Mouse (Mus musculus): Measurements from ENCODE around the gene Treh.
"Not testable (repeated sequence)": the region's sequence is repeated elsewhere in the genome, so short reads cannot be mapped to it uniquely, and the experiment has no call there.

Treh gene

GRCm38 (mm10) chr9:44673005-44673404, at the start of gene Treh:
Gene Treh, plus strand, starts transcription at chr9:44673233.
- DNase-seq (ENCODE audit: low spot score), result no peak

GRCm38 (mm10) chr9:44624390-44624789, 48.6 kb upstream of the Treh start:
- DNase-seq (ENCODE audit: low spot score), result no peak

DNA sequence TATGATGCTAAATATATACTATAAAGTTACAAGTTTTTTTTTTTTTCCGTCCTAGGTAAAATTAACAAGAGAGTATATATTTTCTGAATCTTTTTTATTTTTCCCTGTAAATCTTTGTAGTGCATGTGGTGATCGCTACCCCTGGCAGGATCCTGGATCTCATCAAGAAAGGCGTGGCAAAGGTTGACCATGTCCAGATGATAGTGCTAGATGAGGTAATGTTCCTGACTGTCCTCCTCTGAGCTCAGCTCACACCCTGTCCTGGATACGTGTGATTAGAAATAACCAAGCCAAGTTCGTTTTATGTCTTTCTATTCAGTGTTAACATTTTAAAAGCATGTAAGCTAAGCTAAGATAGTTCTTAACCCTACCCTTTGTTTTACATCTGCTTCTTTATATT, 46.8 kb upstream of the Treh start:
- no peak for DNase-seq (ENCODE audit: low spot score)

GRCm38 (mm10) chr9:44637551-44638169, 35.4 kb upstream of the Treh start:
- peak; percentile 69 for DNase-seq (ENCODE audit: low spot score)

GRCm38 (mm10) chr9:44638726-44639125, 34.3 kb upstream of the Treh start:
- not testable (repeated sequence) for DNase-seq (ENCODE audit: low spot score)

DNA sequence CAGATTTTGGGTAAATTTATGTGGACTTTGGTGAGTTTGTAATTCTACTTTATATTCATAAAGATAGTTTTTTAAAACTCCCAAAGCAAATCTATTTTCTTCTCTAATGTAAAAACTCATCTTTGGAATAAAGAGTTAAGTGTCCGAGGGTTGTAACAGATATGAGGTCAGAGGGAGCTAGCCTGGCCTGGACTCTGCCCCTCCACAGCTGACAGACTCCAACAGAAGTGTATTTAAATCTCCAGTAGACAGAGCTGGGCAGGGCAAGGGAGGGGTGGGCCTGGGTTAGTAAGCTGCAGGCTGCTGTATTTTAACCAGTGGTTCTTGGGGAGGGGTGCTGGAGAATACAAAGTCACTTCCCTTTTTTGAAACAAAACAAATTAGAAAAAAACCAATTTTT, 33.0 kb upstream of the Treh start:
- not testable (repeated sequence) for DNase-seq (ENCODE audit: low spot score)

DNA sequence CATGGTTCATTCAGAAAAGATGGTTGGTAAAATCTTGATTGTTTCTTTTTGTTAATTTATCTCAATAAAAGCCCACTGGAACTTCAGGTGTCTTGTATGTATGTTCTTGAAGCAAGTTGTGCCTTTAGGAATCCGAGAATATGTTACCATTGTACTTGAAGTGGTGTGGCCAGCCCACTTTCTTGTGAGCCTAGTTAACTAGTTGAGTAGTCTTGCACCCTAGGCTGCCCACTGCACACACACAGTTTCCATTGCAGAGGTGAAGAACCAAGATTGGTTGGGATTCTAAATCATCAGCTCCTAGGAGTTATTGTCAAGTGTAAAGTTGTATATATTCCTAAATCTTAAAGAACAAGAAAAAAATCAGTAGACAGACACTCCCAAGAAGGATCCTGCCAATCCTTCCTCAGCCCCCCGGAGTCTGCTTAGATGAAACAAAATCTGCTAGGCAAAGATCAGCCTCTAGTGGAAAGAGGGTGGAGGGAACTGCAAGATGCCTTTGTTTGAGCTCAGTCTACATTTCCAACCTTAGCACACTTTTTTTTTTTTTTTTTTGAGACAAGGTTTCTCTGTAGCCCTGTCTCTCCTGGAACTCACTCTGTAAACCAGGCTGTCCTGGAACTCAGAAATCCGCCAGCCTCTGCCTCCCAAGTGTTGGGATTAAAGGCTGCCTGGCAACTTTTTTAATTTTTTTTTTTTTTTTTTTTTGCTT, 32.2 kb upstream of the Treh start:
- no peak for DNase-seq (ENCODE audit: low spot score)

DNA sequence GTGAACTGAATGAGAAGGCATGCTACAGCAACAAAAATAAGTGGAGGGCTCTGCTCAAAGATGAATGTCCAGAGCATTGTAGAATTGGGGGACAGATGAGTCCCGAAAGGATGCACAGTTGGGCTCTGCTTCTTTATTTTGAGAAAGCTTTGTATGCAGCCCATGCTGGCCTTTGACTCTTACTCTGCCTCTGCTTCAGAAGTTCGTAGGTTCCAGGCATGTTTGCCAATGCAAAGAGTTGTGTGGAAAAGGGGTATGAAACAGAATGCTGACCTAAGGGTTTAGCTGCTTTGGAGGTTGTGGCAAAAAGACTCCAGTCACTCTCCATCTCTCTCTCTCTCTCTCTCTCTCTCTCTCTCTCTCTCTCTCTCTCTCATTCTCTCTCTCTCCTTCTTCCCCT, 31.4 kb upstream of the Treh start:
- DNase-seq (ENCODE audit: low spot score), result no peak

GRCm38 (mm10) chr9:44643103-44643502, 29.9 kb upstream of the Treh start:
- DNase-seq (ENCODE audit: low spot score), result no peak

DNA sequence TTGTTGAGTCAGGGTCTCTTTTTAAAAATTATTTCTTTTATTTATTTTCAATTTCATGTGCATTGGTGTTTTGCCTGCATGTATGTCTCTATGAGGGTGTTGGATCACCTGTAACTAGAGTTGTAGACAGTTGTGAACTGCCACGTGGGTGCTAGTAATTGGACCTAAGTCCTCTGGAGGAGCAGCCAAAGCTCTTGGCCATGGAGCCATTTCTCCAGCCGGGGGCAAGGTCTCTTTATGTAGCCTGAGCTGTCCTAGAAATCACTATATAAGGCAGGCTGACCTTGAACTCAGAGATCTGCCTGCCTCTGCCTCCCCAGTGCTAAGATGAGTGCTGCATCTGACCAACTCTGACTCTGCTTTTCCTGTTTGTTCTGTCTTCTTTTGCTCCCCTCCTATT, 28.8 kb upstream of the Treh start:
- DNase-seq (ENCODE audit: low spot score), result no peak

DNA sequence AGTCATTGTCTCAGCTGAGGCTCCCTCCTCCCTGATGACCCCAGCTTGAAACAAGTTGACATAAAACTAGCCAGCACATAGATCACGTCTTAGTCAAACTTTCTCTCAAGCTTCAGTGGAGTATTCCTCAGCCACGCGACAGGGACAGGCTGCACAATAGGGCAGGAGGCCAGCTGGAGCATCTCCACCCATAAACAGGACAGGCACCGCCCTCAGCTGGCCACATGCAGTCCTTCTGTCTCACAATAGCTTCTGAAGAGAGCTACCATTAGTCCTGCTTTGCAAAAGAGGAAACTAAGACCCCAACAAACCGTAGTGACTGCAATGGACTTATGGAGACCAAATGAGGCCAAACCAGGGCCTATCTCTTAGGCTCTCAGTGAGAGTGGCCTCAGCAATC, 27.6 kb upstream of the Treh start:
- no peak for DNase-seq (ENCODE audit: low spot score)

DNA sequence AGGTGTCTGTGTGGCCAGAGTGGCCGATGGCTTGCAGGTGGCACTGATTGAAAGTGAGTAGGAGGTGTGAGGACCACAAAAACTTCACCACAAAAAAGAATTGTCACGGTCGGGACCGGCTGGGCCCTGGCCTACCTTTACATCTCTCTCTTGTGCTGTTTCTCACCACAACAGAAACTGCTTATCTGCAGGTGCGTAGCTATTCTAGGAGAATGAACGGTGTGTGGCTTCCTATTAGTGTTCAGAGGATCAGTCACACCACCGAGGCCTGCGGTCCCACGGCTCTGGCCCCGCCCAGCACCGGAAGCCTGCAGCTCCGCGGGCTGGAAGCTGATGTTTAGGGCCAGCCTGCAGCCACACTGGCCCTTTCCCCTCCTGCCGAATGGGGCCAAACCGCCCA, 27.1 kb upstream of the Treh start:
- DNase-seq (ENCODE audit: low spot score), result no peak

DNA sequence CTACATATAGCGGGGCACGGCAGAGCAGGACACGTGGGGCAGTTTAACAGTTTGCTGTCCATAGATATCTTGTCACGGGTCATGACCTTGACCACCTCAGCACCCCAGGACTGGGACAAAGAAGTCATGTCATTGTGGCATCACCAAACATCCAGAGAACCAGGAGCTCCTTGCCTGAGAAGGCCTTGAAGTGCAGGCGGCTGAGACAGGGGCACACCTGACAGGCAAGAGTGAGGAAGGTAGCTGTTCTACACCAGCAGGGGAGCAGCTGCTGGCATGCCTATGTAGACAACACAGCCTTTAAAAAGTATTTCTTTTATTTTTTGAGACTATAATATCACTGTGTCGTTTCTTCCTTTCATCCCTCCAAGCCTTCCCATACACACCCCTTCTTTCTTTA, 26.7 kb upstream of the Treh start:
- no peak for DNase-seq (ENCODE audit: low spot score)

DNA sequence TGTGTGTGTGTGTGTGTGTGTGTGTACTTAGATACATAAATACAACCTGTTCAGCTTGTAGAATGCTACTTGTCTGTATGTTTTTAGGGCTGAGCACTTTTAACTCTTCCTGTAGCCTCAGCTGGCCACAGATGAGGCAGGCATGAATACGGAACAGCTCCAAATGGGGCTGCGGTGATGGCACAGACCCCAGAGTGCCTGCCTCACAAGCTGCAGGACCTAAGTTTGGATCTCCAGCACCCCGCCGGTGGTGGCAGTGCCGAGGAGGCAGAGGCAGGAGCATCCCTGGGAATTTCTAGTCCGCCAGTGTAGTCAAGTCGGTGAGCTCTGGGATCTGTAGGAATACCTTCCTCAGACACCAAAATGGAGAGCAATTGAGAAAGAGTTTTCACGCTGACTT, 26.0 kb upstream of the Treh start:
- no peak for DNase-seq (ENCODE audit: low spot score)

- DNase-seq (ENCODE audit: low spot score), result no peak
These were observed 25.4 kb upstream of the Treh start for GRCm38 (mm10) chr9:44647656-44648055.

DNA sequence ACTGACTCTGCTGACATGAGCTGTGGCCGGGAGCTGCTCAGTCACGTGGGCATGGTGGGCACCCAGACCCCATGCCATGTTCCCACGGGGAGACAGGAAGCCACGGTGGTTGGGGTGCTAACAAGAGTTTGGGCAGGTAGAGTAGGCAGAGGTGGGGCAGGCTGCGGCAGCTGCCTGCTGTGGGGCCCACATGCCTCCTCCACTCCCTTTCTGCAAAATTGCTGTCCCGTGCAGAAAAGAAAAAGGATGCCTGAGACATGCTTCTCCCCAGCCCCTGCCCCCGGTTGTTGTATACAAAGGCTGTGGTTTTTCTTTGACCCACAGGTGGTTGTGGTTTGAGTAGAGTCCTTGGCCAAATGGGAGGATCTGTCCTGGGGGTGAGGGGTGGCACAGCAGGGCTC, 24.2 kb upstream of the Treh start:
- DNase-seq (ENCODE audit: low spot score), result no peak

DNA sequence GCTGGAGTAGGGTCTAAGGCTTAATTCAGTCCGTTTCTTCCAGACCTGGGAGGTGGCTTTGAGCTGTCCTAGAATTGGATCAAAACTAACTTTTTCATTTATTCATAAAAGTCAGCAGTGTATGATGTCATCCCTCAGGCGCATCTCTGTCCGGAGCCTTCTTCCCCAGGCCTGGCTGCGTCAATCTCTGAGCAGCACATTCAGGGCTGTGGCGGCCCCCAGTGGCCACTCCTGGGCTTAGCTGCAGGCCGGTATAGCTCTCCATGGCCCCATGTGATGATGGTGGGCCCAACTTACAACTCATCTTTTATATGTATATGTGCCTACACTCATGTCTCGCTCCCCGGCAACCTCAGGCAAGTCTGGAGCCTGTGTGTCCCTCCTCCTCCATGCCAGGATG, 21.0 kb upstream of the Treh start:
- DNase-seq (ENCODE audit: low spot score), result peak; percentile 88

GRCm38 (mm10) chr9:44653896-44654295, 19.1 kb upstream of the Treh start:
- no peak for DNase-seq (ENCODE audit: low spot score)

DNA sequence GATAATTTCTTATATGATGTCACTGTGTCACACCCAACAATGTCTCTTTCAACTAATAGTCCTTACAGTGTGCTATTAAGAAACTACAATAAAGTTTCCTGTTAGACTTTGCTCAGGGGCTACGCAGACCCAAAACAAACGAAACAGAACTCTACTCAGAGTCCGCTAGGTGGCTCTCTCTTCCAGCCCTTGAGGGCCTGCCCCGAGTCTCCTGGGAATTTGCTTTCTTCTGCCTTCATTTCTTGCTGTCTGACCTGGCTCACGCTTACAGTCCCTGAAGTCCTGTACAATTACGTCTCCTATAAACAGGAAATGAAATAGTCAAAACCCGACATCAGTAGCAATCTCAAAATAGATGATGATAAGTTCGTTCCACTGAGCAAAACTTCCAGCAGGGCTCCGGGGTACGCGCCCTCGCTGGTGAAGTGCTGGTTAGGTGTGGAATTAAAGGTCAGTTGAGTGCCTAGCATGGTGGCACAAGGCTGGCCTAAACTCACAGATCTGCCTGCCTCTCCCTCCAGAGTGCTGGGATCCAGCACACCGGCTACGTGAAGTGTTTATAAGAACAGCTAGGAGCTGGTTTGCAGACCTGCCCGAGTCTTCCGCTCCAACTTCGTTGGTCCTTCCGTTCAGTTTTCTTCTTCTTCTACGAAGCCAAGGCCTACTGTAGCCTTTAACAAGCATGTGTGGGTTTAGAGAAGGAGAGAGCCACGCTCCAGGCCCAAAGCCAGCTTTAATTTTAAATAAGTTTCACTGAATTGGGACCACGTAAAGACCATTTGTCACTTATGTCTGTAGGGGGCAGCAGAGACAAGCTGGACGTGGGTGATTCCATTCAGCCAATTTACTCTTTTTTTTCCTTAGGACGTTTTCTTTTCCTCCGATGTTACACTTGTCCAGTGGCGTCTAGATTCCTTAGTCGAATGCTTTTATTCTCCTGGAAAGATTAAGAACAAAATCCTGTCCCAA, 17.7 kb upstream of the Treh start:
- no peak for DNase-seq (ENCODE audit: low spot score)

- DNase-seq (ENCODE audit: low spot score), result no peak
These were observed 9.3 kb upstream of the Treh start for GRCm38 (mm10) chr9:44663706-44664105.

GRCm38 (mm10) chr9:44671416-44671815, 1.6 kb upstream of the Treh start:
- DNase-seq (ENCODE audit: low spot score), result no peak

GRCm38 (mm10) chr9:44672291-44672865, 655 bp upstream of the Treh start:
- no peak for DNase-seq (ENCODE audit: low spot score)

Data from testis, postnatal 10 days (tissue).